Comparison of ENCODE assay signal across 34 mouse cellular contexts in the genomic region with DNA sequence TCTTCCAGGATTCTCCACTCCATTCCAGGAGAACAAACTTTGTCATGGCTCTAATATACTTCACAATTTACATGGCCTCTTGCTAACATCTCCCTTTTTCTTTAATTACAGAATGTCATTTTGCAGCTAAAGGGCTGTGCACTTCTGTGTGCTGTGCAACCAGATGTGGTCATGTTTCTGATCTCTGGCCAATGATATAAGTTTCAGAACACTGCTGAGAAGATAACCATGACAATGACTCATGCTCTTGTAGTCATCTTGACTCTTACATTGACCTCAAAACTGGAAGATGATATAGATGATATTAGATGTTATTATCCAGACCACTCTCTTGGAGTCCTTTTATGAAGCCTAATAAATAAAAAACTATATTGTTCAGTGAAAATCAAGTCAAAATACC.
"Had no signal": no experiment of that assay in that cellular context is flagged by ENCODE, and none has a peak within 500 bp of the region (broad histone marks: within the 10 kb centered on the region; RNA-seq: fewer than 3 reads in every experiment).

No protein-coding gene starts in this region.

- H3K27ac ChIP-seq: heart, embryonic 13.5 days; heart, embryonic 15.5 days; hindbrain, embryonic 10.5 days; hindbrain, embryonic 12.5 days; hindbrain, embryonic 13.5 days; hindbrain, embryonic 14.5 days; hindbrain, embryonic 15.5 days; hindbrain, postnatal 0 days; intestine, embryonic 15.5 days; kidney, embryonic 15.5 days; kidney, postnatal 0 days; layer of hippocampus, adult 2 months; left cerebral cortex, adult 2 months had no signal

- ATAC-seq: hindbrain, postnatal 0 days; inflammation-experienced regulatory T-cells, adult 6 months; intestine, embryonic 15.5 days; intestine, embryonic 16.5 days; intestine, postnatal 0 days had no signal

- H3K9ac ChIP-seq: heart, embryonic 12.5 days; heart, embryonic 13.5 days; heart, embryonic 15.5 days; hindbrain, embryonic 12.5 days; hindbrain, embryonic 13.5 days; hindbrain, embryonic 14.5 days; hindbrain, embryonic 15.5 days; intestine, embryonic 15.5 days; kidney, embryonic 15.5 days had no signal

- H3K4me3 ChIP-seq: heart, embryonic 12.5 days; heart, embryonic 13.5 days; heart, embryonic 15.5 days; hindbrain, embryonic 10.5 days; hindbrain, embryonic 12.5 days; hindbrain, embryonic 13.5 days; hindbrain, embryonic 15.5 days; intestine, embryonic 15.5 days; kidney, embryonic 15.5 days; layer of hippocampus, adult 2 months; left cerebral cortex, adult 2 months had no signal

- H3K4me1 ChIP-seq: heart, embryonic 12.5 days; heart, embryonic 13.5 days; heart, embryonic 15.5 days; hindbrain, embryonic 10.5 days; hindbrain, embryonic 12.5 days; hindbrain, embryonic 13.5 days; hindbrain, embryonic 15.5 days; intestine, embryonic 15.5 days; kidney, embryonic 15.5 days had no signal

- H3K4me2 ChIP-seq: heart, embryonic 11.5 days; heart, embryonic 12.5 days; heart, embryonic 13.5 days; heart, embryonic 15.5 days; hindbrain, embryonic 12.5 days; hindbrain, embryonic 13.5 days; hindbrain, embryonic 14.5 days; hindbrain, embryonic 15.5 days; intestine, embryonic 15.5 days; kidney, embryonic 15.5 days had no signal

- H3K36me3 ChIP-seq: heart, embryonic 12.5 days; heart, embryonic 13.5 days; heart, embryonic 15.5 days; hindbrain, embryonic 10.5 days; hindbrain, embryonic 12.5 days; hindbrain, embryonic 13.5 days; hindbrain, embryonic 15.5 days; intestine, embryonic 15.5 days; kidney, embryonic 15.5 days had no signal

- H3K27me3 ChIP-seq: heart, embryonic 12.5 days; heart, embryonic 13.5 days; heart, embryonic 15.5 days; hindbrain, embryonic 12.5 days; hindbrain, embryonic 13.5 days; hindbrain, embryonic 15.5 days; intestine, embryonic 15.5 days; kidney, embryonic 15.5 days had no signal

- H3K9me3 ChIP-seq: heart, embryonic 12.5 days; heart, embryonic 13.5 days; heart, embryonic 15.5 days; hindbrain, embryonic 10.5 days; hindbrain, embryonic 12.5 days; hindbrain, embryonic 13.5 days; hindbrain, embryonic 15.5 days; intestine, embryonic 15.5 days; kidney, embryonic 15.5 days had no signal

- DNase-seq: heart, postnatal 10 days; heart, postnatal 14 days; heart, postnatal 36 days; heart, postnatal 4 days; kidney, adult 11 months; kidney, adult 18-20 months; kidney, adult 2 months; kidney, adult 8-10 months; kidney, adult 9 months; kidney, postnatal 10 days; kidney, postnatal 14 days; kidney, postnatal 25 days; kidney, postnatal 36 days; kidney, postnatal 4 days; layer of hippocampus, adult 9-11 months; layer of hippocampus, postnatal 36 days had no signal
